Mouse (Mus musculus) T-cell, adult 66 days (primary cell): ENCODE data around the gene Slamf6. TPM values are rescaled to one million over a fixed set of nuclear protein-coding genes. Genes with fewer than 3 reads are reported as not detected.

Experiments used
- total RNA-seq, 2 experiments: library from RNA; stranded (reverse); gene quantifications; 3 replicates in 1 of 2; 4 replicates in 1 of 2; pipeline ENCODE4 v1.2.4; 2023

The Slamf6 gene
- 100 to 1,000 TPM; 141 to 174 TPM for total RNA-seq

GRCm38 (mm10) chr1:171917305-171918039, at the start of gene Slamf6:
Gene Slamf6, plus strand, starts transcription at chr1:171917515.

GRCm38 (mm10) chr1:171895364-171895763, 22.0 kb upstream of the Slamf6 start, which contains the start of gene Gm10521:
Gene Gm10521, plus strand, starts transcription at chr1:171895664.

Other genes starting within 250 kb of the Slamf6 start
- 100 to 1,000 TPM; 136 to 156 TPM for gene Cd48, start 235.5 kb upstream of the Slamf6 start, total RNA-seq
- 10 to 100 TPM; 23.9 to 28.9 TPM for gene Slamf1, start 150.4 kb upstream of the Slamf6 start, total RNA-seq
- 100 to 1,000 TPM; 141 to 142 TPM for gene Cd84, start 77.8 kb upstream of the Slamf6 start, total RNA-seq
- gene Gm10521, start 21.9 kb upstream of the Slamf6 start, total RNA-seq: 10 to 100 TPM; 29.2 to 30.9 TPM
- gene Vangl2, start 110.9 kb downstream of the Slamf6 start, total RNA-seq: 1 to 10 TPM; 2.8 to 3.4 TPM
- not detected for gene Nhlh1, start 140.1 kb downstream of the Slamf6 start, total RNA-seq
- gene Copa, start 165.0 kb downstream of the Slamf6 start, total RNA-seq: 100 to 1,000 TPM; 154 to 160 TPM
- 10 to 100 TPM; 79.2 to 81.0 TPM for gene Ncstn, start 165.3 kb downstream of the Slamf6 start, total RNA-seq
- gene Pex19, start 209.2 kb downstream of the Slamf6 start, total RNA-seq: 10 to 100 TPM; 49.1 to 50.7 TPM
- 100 to 1,000 TPM; 101 to 109 TPM for gene Dcaf8, start 230.6 kb downstream of the Slamf6 start, total RNA-seq